Mouse (Mus musculus): ENCODE measurements around the gene Lca5l. TPM values are rescaled to one million over a fixed set of nuclear protein-coding genes. Genes with fewer than 3 reads are reported as not detected.

The Lca5l gene
- total and polyA plus RNA-seq, 3 experiments: 0.12 to 0.24 TPM; not detected in 1

DNA sequence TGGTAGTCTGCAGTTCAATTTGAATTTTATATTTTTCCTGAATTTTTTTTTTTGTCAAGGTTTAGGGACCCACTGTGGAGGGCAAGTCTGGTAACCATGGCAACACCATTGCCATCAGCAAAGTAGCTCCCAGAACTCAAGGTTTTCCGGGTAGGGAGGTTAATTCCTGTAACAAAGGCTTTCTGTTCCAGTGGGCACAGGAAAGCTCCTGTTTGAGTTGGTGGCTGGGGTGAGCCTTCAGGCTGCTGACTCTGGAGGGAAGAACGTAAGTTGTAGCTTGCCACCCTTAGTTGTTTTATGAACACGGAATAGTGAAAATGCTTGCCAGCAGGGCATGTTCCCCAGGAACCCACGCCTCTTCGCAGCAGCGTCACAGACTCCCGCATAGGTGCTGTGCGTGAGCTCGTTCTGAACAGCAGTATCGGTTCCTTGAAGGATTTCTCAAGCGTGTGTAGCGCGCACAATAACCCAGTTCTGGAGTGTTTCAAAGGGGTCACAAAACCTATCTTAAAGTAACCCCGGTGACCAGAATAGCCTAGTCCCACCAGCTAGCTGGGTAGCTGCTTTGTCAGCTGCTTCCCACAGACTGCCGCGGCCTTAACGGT is 43.4 kb upstream of the Lca5l start, which contains the start of gene B3galt5:
TSS of gene B3galt5 (plus strand) at position 436 of the 605 bp plus-strand sequence.
- no peak for DNase-seq (ENCODE audit: low read depth, low spot score)
- no peaks in the 10 kb centered on the region for H3K27me3 ChIP-seq (ENCODE audit: control insufficient read depth in 1 of 2, insufficient read depth in 2 of 2, low read length in 2 of 2)
- H3K79me2 ChIP-seq (ENCODE audit: control insufficient read depth, insufficient read depth, low read length, poor library complexity): no peaks in the 10 kb centered on the region
- no peaks in the 10 kb centered on the region for H3K36me3 ChIP-seq (ENCODE audit: control insufficient read depth in 1 of 2, insufficient read depth in 2 of 2, low read length in 2 of 2)
- no peak for TF ChIP-seq E2F4 (IDR thresholded peaks at IDR 0.05; ENCODE audit: borderline replicate concordance, low read depth, low read length)
- TF ChIP-seq SMC3 (IDR thresholded peaks at IDR 0.05; ENCODE audit: low read depth, low read length): no peak
- TF ChIP-seq RCOR1 (IDR thresholded peaks at IDR 0.05; ENCODE audit: low read depth, low read length): no peak
- TF ChIP-seq NELFE (IDR thresholded peaks at IDR 0.05; ENCODE audit: low read depth, low read length): no peak
- TF ChIP-seq ZC3H11A (IDR thresholded peaks at IDR 0.05; ENCODE audit: low read depth, low read length): no peak
- TF ChIP-seq EP300 (IDR thresholded peaks at IDR 0.05; ENCODE audit: low read depth in 1 of 2, low read length in 2 of 2): no peak
- no peak for TF ChIP-seq ZKSCAN1 (IDR thresholded peaks at IDR 0.05; ENCODE audit: low read depth, low read length)
- no peak for TF ChIP-seq TAL1 (IDR thresholded peaks at IDR 0.05; ENCODE audit: low read length)
- TF ChIP-seq ELF1 (IDR thresholded peaks at IDR 0.05; ENCODE audit: low read depth, low read length): no peak
- no peak for TF ChIP-seq MAZ (IDR thresholded peaks at IDR 0.05; ENCODE audit: low read depth, low read length)
- TF ChIP-seq HCFC1 (IDR thresholded peaks at IDR 0.05; ENCODE audit: low read depth, low read length): no peak
- TF ChIP-seq ZNF384 (IDR thresholded peaks at IDR 0.05; ENCODE audit: low read depth, low read length): no peak
- H3K4me3 ChIP-seq (ENCODE audit: control insufficient read depth in 1 of 2, insufficient read depth in 1 of 2, low read depth in 2 of 2, low read length in 2 of 2): no peak within 1 kb of the TSS
- no peaks in the 10 kb centered on the region for H3K4me1 ChIP-seq (ENCODE audit: control insufficient read depth in 1 of 2, insufficient read depth in 2 of 2, low read length in 2 of 2)
- no peak within 1 kb of the TSS for H3K27ac ChIP-seq (ENCODE audit: control insufficient read depth, low read depth, low read length)
- no peaks in the 10 kb centered on the region for H3K9me3 ChIP-seq (replicated peaks; ENCODE audit: insufficient read depth, low read length)
- no peak within 1 kb of the TSS for H3K9ac ChIP-seq (ENCODE audit: control insufficient read depth, low read depth, low read length, poor library complexity, severe bottlenecking)

DNA sequence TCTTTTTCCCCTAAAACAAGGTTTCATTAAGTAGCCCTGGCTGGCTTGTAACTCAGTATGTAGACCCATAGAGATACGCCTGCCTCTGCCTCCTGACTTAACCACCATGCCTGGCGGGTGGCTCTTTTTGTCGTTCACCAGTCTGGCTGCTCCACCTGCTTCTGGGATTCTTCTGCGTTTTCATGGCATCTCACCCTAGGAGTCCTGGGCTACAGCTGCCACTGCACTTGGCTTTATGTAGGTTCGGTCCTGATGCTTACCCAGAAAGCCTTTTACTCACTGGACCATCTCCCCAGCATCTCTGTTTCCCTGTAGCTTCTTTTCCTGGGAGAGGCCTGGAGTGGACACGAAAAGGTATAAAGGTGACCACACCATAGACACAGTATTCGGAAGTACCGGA is 41.9 kb upstream of the Lca5l start:
- Histone ChIP-seq H3K4me3 (ENCODE audit: control insufficient read depth in 1 of 2, insufficient read depth in 1 of 2, low read depth in 2 of 2, low read length in 2 of 2) (no peak overlapping the region), H3K4me1 (ENCODE audit: control insufficient read depth in 1 of 2, insufficient read depth in 2 of 2, low read length in 2 of 2) (no peaks in the 10 kb centered on the region), H3K9ac (ENCODE audit: control insufficient read depth, low read depth, low read length, poor library complexity, severe bottlenecking) (no peak overlapping the region), H3K79me2 (ENCODE audit: control insufficient read depth, insufficient read depth, low read length, poor library complexity) (no peaks in the 10 kb centered on the region), H3K36me3 (ENCODE audit: control insufficient read depth in 1 of 2, insufficient read depth in 2 of 2, low read length in 2 of 2) (no peaks in the 10 kb centered on the region), H3K27ac (ENCODE audit: control insufficient read depth, low read depth, low read length) (no peak overlapping the region), H3K27me3 (ENCODE audit: control insufficient read depth in 1 of 2, insufficient read depth in 2 of 2, low read length in 2 of 2) (no peaks in the 10 kb centered on the region), H3K9me3 (replicated peaks; ENCODE audit: insufficient read depth, low read length) (no peaks in the 10 kb centered on the region)
- TF ChIP-seq CHD1 (IDR thresholded peaks at IDR 0.05; ENCODE audit: low read depth, low read length) (no peak), EP300 (IDR thresholded peaks at IDR 0.05; ENCODE audit: low read depth in 1 of 2, low read length in 2 of 2) (no peak)
- DNase-seq (ENCODE audit: low read depth, low spot score): no peak

DNA sequence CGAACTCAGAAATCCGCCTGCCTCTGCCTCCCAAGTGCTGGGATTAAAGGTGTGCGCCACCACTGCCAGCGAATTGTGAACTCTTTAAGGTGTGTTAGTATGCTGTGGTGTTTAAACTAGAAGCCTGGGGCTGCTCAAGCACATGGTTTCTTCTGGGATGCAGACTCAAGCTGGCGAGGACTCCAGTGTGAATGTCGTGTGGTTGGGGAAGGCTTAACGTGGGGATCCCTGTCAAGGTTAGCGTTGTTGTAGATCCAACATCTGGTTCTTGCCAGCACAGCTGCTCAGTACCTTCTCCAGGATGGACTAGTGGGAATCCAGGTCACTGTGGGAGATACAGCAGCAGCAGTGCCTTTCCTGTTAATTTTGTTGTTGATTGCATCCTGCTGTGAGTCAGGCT is 39.9 kb upstream of the Lca5l start:
- TF ChIP-seq ZKSCAN1 (IDR thresholded peaks at IDR 0.05; ENCODE audit: low read depth, low read length): no peak
- no peak for TF ChIP-seq GATA1 (IDR thresholded peaks at IDR 0.05; ENCODE audit: low read depth, low read length)
- TF ChIP-seq NELFE (IDR thresholded peaks at IDR 0.05; ENCODE audit: low read depth, low read length): no peak
- no peak for TF ChIP-seq HCFC1 (IDR thresholded peaks at IDR 0.05; ENCODE audit: low read depth, low read length)
- no peak for TF ChIP-seq E2F4 (IDR thresholded peaks at IDR 0.05; ENCODE audit: borderline replicate concordance, low read depth, low read length)
- no peak for TF ChIP-seq GABPA (IDR thresholded peaks at IDR 0.05; ENCODE audit: low read depth, low read length)
- TF ChIP-seq TCF12 (IDR thresholded peaks at IDR 0.05; ENCODE audit: low read depth, low read length): no peak
- no peak for TF ChIP-seq UBTF (IDR thresholded peaks at IDR 0.05; ENCODE audit: borderline replicate concordance, insufficient read depth, low read depth, low read length)
- TF ChIP-seq TAL1 (IDR thresholded peaks at IDR 0.05; ENCODE audit: low read length): no peak
- no peak for TF ChIP-seq CHD1 (IDR thresholded peaks at IDR 0.05; ENCODE audit: low read depth, low read length)
- no peak for TF ChIP-seq RCOR1 (IDR thresholded peaks at IDR 0.05; ENCODE audit: low read depth, low read length)
- no peak for TF ChIP-seq POLR2AphosphoS5 (IDR thresholded peaks at IDR 0.05; ENCODE audit: borderline replicate concordance, low read depth, low read length)
- no peak for TF ChIP-seq ZMIZ1 (IDR thresholded peaks at IDR 0.05; ENCODE audit: low read depth, low read length)
- TF ChIP-seq POLR2A (IDR thresholded peaks at IDR 0.05; ENCODE audit: control insufficient read depth in 1 of 2, insufficient read depth in 1 of 2, low read depth in 1 of 2, low read length in 2 of 2, poor library complexity in 1 of 2): no peak
- TF ChIP-seq MXI1 (IDR thresholded peaks at IDR 0.05; ENCODE audit: low read depth, low read length): no peak
- H3K9me3 ChIP-seq (replicated peaks; ENCODE audit: insufficient read depth, low read length): no peaks in the 10 kb centered on the region
- no peak overlapping the region for H3K27ac ChIP-seq (ENCODE audit: control insufficient read depth, low read depth, low read length)
- no peak for DNase-seq (ENCODE audit: low read depth, low spot score)
- no peak overlapping the region for H3K4me3 ChIP-seq (ENCODE audit: control insufficient read depth in 1 of 2, insufficient read depth in 1 of 2, low read depth in 2 of 2, low read length in 2 of 2)
- no peak overlapping the region for H3K9ac ChIP-seq (ENCODE audit: control insufficient read depth, low read depth, low read length, poor library complexity, severe bottlenecking)
- H3K79me2 ChIP-seq (ENCODE audit: control insufficient read depth, insufficient read depth, low read length, poor library complexity): no peaks in the 10 kb centered on the region
- H3K36me3 ChIP-seq (ENCODE audit: control insufficient read depth in 1 of 2, insufficient read depth in 2 of 2, low read length in 2 of 2): no peaks in the 10 kb centered on the region
- H3K4me1 ChIP-seq (ENCODE audit: control insufficient read depth in 1 of 2, insufficient read depth in 2 of 2, low read length in 2 of 2): no peaks in the 10 kb centered on the region
- no peaks in the 10 kb centered on the region for H3K27me3 ChIP-seq (ENCODE audit: control insufficient read depth in 1 of 2, insufficient read depth in 2 of 2, low read length in 2 of 2)
